Mouse (Mus musculus) bone marrow, adult 2 months (tissue): ENCODE measurements around the gene Panx1.

ENCODE experiments used
- CTCF ChIP-seq: fragments of 200-500 bp; IDR thresholded peaks from 2 replicates; pipeline ENCODE4 v1.5.1; 2011; ENCODE audit warnings: low read length, control low read depth; ENCODE audit not compliant: control insufficient read depth, insufficient read depth
- POLR2A ChIP-seq: fragments of 200-500 bp; IDR thresholded peaks from 2 replicates; pipeline ENCODE4 v1.6.1; 2011; ENCODE audit warnings: low read depth, mild to moderate bottlenecking, control low read depth, low read length, borderline replicate concordance; ENCODE audit not compliant: control insufficient read depth

GRCm38 (mm10) chr9:15036405-15036804 is 8.9 kb downstream of the Panx1 start:
- TF ChIP-seq POLR2A = no peak
- TF ChIP-seq CTCF = no peak
